Mouse (Mus musculus) megakaryocyte, embryonic 14.5 days (primary cell): ENCODE results near the gene Tspan11.

Source experiments
- FLI1 ChIP-seq: IDR thresholded peaks from 2 replicates; pipeline ENCODE4 v1.6.1; 2012; ENCODE audit warnings: low read length, inconsistent platforms, mixed read lengths
- GATA1 ChIP-seq: IDR thresholded peaks from 3 replicates; pipeline ENCODE4 v1.6.1; 2012; ENCODE audit warnings: mixed read lengths, low read length, inconsistent platforms, borderline replicate concordance

DNA sequence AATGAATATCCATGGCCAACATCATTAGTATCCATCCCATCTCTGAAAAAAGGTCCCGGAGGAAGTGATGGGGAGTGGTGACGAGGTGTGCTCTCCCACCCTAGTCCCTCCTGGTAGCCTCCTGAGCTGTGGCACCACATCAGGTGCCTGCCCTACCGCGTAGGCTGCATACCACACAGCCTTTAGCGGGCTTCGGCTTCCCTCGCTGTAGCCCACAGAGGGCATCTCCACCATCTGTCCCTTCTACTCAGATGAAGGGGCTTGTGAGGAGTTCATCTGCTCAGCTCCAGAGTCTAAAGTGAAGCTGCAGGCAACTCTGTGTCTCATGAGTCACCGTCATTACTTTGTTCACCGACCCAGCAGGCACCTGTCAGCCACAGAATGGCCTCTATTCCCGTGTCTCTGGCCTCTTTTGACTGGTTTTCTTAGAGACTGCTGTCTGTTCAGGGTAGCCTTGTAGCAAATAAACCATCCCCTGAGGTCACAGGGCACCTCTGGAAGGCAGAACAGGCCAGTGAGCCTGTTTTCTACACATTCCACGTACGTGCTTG, 101.6 kb downstream of the Tspan11 start:
- no peak for TF ChIP-seq FLI1
- TF ChIP-seq GATA1, result no peak
